Comparison of ENCODE assay signal across 8 mouse cellular contexts in the genomic region with DNA sequence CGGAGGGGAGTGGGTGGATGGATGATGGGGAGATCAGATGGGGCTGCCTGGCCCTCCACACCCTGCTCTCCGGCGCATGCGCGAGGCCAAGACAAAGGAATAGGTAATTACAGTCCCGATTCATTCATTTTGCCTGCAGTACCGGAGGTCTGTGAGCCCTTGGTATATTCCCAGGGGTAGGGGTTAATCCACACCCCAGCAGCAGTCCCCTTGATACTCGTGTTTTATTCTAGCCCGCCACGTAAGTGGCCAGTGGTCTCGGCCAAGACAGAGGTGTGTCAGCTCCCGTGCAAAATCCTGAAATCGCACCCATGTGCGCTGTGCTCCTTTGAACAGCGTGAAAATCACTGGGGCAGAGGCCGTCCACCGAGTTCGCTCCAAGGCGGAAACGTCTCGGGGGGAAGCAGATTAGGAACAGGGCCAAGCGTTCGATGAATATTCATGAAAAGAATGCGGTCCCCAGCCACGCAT. TPM values are rescaled to one million over a fixed set of nuclear protein-coding genes. Genes with fewer than 3 reads are reported as not detected.
DNase-seq lines count a peak whose midpoint lies in the region; ATAC-seq lines count a peak whose summit lies in the region.

No protein-coding gene starts in this region.

- peak overlapping the region; percentile 93 for H3K4me3 ChIP-seq in forebrain, embryonic 13.5 days
- peak overlapping the region; percentile 99 for H3K4me3 ChIP-seq in hindbrain, embryonic 13.5 days
- H3K4me3 ChIP-seq in midbrain, embryonic 11.5 days (ENCODE audit: low read depth, low read length), result peak overlapping the region; percentile 97
- peak overlapping the region; percentile 80 for H3K4me3 ChIP-seq in stomach, embryonic 16.5 days (replicated peaks; ENCODE audit: low read length)

- WGBS in forebrain, embryonic 13.5 days, result under 1% methylated on average over 25 of the region's 25 CpGs
- under 1% methylated on average over 25 of the region's 25 CpGs for WGBS in hindbrain, embryonic 13.5 days
- WGBS in midbrain, embryonic 11.5 days, result under 1% methylated on average over 25 of the region's 25 CpGs
- whole genome bisulfite sequencing in stomach, embryonic 16.5 days, result under 1% methylated on average over 25 of the region's 25 CpGs

- peak overlapping the region; percentile 99 for H3K27ac ChIP-seq in forebrain, embryonic 13.5 days
- H3K27ac ChIP-seq in hindbrain, embryonic 13.5 days, result peak overlapping the region; percentile 100
- H3K27ac ChIP-seq in midbrain, embryonic 11.5 days (ENCODE audit: low read depth, low read length), result peak overlapping the region; percentile 98
- peak overlapping the region; percentile 77 for H3K27ac ChIP-seq in stomach, embryonic 16.5 days (ENCODE audit: low read length)

- no peaks in the 10 kb centered on the region for H3K9me3 ChIP-seq in forebrain, embryonic 13.5 days (replicated peaks)
- no peaks in the 10 kb centered on the region for H3K9me3 ChIP-seq in hindbrain, embryonic 13.5 days
- no peaks in the 10 kb centered on the region for H3K9me3 ChIP-seq in midbrain, embryonic 11.5 days (ENCODE audit: control insufficient read depth, low read length)
- no peaks in the 10 kb centered on the region for H3K9me3 ChIP-seq in stomach, embryonic 16.5 days (replicated peaks; ENCODE audit: control insufficient read depth, low read length)

- H3K4me1 ChIP-seq in forebrain, embryonic 13.5 days, result peaks cover 50% of the 10 kb centered on the region
- H3K4me1 ChIP-seq in hindbrain, embryonic 13.5 days (replicated peaks), result peaks cover 42% of the 10 kb centered on the region
- H3K4me1 ChIP-seq in midbrain, embryonic 11.5 days (ENCODE audit: control insufficient read depth, insufficient read depth, low read length), result peaks cover 25% of the 10 kb centered on the region
- no peaks in the 10 kb centered on the region for H3K4me1 ChIP-seq in stomach, embryonic 16.5 days (ENCODE audit: control insufficient read depth, insufficient read depth, low read length)

- H3K4me2 ChIP-seq in forebrain, embryonic 13.5 days, result peak overlapping the region; percentile 71
- H3K4me2 ChIP-seq in hindbrain, embryonic 13.5 days, result peak overlapping the region; percentile 76
- H3K4me2 ChIP-seq in midbrain, embryonic 11.5 days, result peak overlapping the region; percentile 79
- H3K4me2 ChIP-seq in stomach, embryonic 16.5 days (ENCODE audit: low read depth, low read length), result peak overlapping the region; percentile 86

- H3K36me3 ChIP-seq in forebrain, embryonic 13.5 days (ENCODE audit: poor library complexity, severe bottlenecking), result peaks cover 11% of the 10 kb centered on the region
- H3K36me3 ChIP-seq in hindbrain, embryonic 13.5 days, result no peaks in the 10 kb centered on the region
- no peaks in the 10 kb centered on the region for H3K36me3 ChIP-seq in midbrain, embryonic 11.5 days (ENCODE audit: control insufficient read depth, insufficient read depth, low read length)
- H3K36me3 ChIP-seq in stomach, embryonic 16.5 days (ENCODE audit: control insufficient read depth, insufficient read depth, low read length), result no peaks in the 10 kb centered on the region

- H3K27me3 ChIP-seq in forebrain, embryonic 13.5 days, result no peaks in the 10 kb centered on the region
- H3K27me3 ChIP-seq in hindbrain, embryonic 13.5 days, result no peaks in the 10 kb centered on the region
- H3K27me3 ChIP-seq in midbrain, embryonic 11.5 days (ENCODE audit: control insufficient read depth, insufficient read depth, low read length), result no peaks in the 10 kb centered on the region
- no peaks in the 10 kb centered on the region for H3K27me3 ChIP-seq in stomach, embryonic 16.5 days (ENCODE audit: control insufficient read depth, insufficient read depth, low read length)

- H3K9ac ChIP-seq in forebrain, embryonic 13.5 days, result peak overlapping the region; percentile 100
- peak overlapping the region; percentile 100 for H3K9ac ChIP-seq in hindbrain, embryonic 13.5 days
- H3K9ac ChIP-seq in midbrain, embryonic 11.5 days (ENCODE audit: low read length), result peak overlapping the region; percentile 99
- peak overlapping the region; percentile 84 for H3K9ac ChIP-seq in stomach, embryonic 16.5 days (ENCODE audit: low read length)

- no peak for ATAC-seq in CD4-positive, CD25-positive, alpha-beta regulatory T cell, adult 4 months
- peak; percentile 75 for ATAC-seq in forebrain, embryonic 13.5 days
- ATAC-seq in hindbrain, embryonic 13.5 days (ENCODE audit: low FRiP score), result peak; percentile 63
- peak; percentile 79 for ATAC-seq in midbrain, embryonic 11.5 days (ENCODE audit: low FRiP score)
- ATAC-seq in stomach, embryonic 16.5 days (ENCODE audit: insufficient read depth, low FRiP score), result peak; percentile 56

- peak; percentile 54 for DNase-seq in CD4-positive, CD25-positive, alpha-beta regulatory T cell, adult 2 months (ENCODE audit: low read depth, low spot score)
- DNase-seq in brain, embryonic 18.5 days (ENCODE audit: low read depth, low spot score), result peak; percentile 78
- peak; percentile 60 to 80 for DNase-seq in left cerebral cortex, adult 8-10 months (ENCODE audit: low spot score in 2 of 2)
- peak; percentile 98 for DNase-seq in midbrain, embryonic 11.5 days (ENCODE audit: low spot score, missing footprints)

RNA-seq across cellular contexts. Expression of gene Basp1, which starts 1.4 kb away (rescaled TPM):
- polyA plus RNA-seq in CD4-positive, CD25-positive, alpha-beta regulatory T cell, adult 4 months (2017; shearing (Covaris generic)), result under 1 TPM; 0.33 to 0.50 TPM
- polyA plus RNA-seq in forebrain, embryonic 13.5 days (2015; fragmentation: Nextera tagmentation; extraction: Ambion mirVana), result 154 and 164 TPM in 2 replicates
- polyA plus RNA-seq in hindbrain, embryonic 13.5 days (2015; fragmentation: Nextera tagmentation; extraction: Ambion mirVana), result 202 and 215 TPM in 2 replicates
- 100 to 1,000 TPM; 508 to 561 (median 536) TPM for total RNA-seq in left cerebral cortex, adult 8-10 months (2022)
- polyA plus RNA-seq in midbrain, embryonic 11.5 days (2014; fragmentation: Nextera tagmentation; extraction: Ambion mirVana), result 186 and 217 TPM in 2 replicates
- polyA plus RNA-seq in stomach, embryonic 16.5 days (2015; fragmentation: Nextera tagmentation; extraction: Ambion mirVana), result 12.3 and 15.8 TPM in 2 replicates
